Comparison of ENCODE assay signal across 23 mouse cellular contexts in genomic region chr5:124812466-124812865, GRCm38 (mm10).
"Had no signal": no experiment of that assay in that cellular context is flagged by ENCODE, and none has a peak within 500 bp of the region (broad histone marks: within the 10 kb centered on the region; RNA-seq: fewer than 3 reads in every experiment).

No protein-coding gene starts in this region.

- H3K4me3 ChIP-seq: heart, embryonic 10.5 days; heart, embryonic 12.5 days; hindbrain, embryonic 10.5 days; hindbrain, embryonic 12.5 days; intestine, embryonic 15.5 days; layer of hippocampus, adult 2 months; left cerebral cortex, adult 2 months; limb, embryonic 10.5 days; limb, embryonic 12.5 days; liver, embryonic 13.5 days; liver, embryonic 15.5 days had no signal

- DNase-seq: gastrocnemius, postnatal 14 days; heart, adult 18-20 months; heart, postnatal 10 days; heart, postnatal 4 days; kidney, adult 18-20 months; kidney, adult 8-10 months; kidney, postnatal 10 days; kidney, postnatal 25 days; kidney, postnatal 4 days; liver; liver, embryonic 13.5 days; liver, postnatal 0 days had no signal

- H3K27ac ChIP-seq: heart, embryonic 10.5 days; hindbrain, embryonic 10.5 days; hindbrain, embryonic 12.5 days; hindbrain, embryonic 14.5 days; intestine, embryonic 15.5 days; layer of hippocampus, adult 2 months; left cerebral cortex, adult 2 months; limb, embryonic 10.5 days; limb, embryonic 12.5 days; liver, embryonic 13.5 days; liver, embryonic 15.5 days had no signal
